Mouse (Mus musculus): ENCODE results near the gene Tceanc2.

Tceanc2 gene

GRCm38 (mm10) chr4:107178182-107178829, 610 bp downstream of the Tceanc2 start, which contains the start of gene Tmem59:
Gene Tmem59, plus strand, starts transcription at chr4:107178399.
- peak; percentile 96 for DNase-seq

- DNase-seq = no peak
Observed at GRCm38 (mm10) chr4:107177506-107177905, 1.4 kb downstream of the Tceanc2 start.

GRCm38 (mm10) chr4:107167798-107168197, 11.1 kb downstream of the Tceanc2 start:
- no peak for DNase-seq

GRCm38 (mm10) chr4:107166700-107167099, 12.2 kb downstream of the Tceanc2 start:
- no peak for DNase-seq

- DNase-seq = peak; percentile 70
Observed at GRCm38 (mm10) chr4:107163756-107164587, 14.9 kb downstream of the Tceanc2 start.

- DNase-seq = no peak
Observed at GRCm38 (mm10) chr4:107163341-107163740, 15.6 kb downstream of the Tceanc2 start.

- no peak for DNase-seq
Observed at GRCm38 (mm10) chr4:107160181-107160580, 18.7 kb downstream of the Tceanc2 start.

GRCm38 (mm10) chr4:107159166-107159773, 19.6 kb downstream of the Tceanc2 start:
- no peak for DNase-seq

- DNase-seq = no peak
Observed at GRCm38 (mm10) chr4:107156983-107157401, 21.9 kb downstream of the Tceanc2 start.

GRCm38 (mm10) chr4:107152571-107152970, 26.3 kb downstream of the Tceanc2 start:
- DNase-seq = no peak

- no peak for DNase-seq
Observed at GRCm38 (mm10) chr4:107150991-107151390, 27.9 kb downstream of the Tceanc2 start.

- no peak for DNase-seq
Observed at GRCm38 (mm10) chr4:107143511-107143910, 35.4 kb downstream of the Tceanc2 start.

- no peak for DNase-seq
Observed at GRCm38 (mm10) chr4:107139836-107140631, 38.9 kb downstream of the Tceanc2 start.

- DNase-seq = no peak
Observed at GRCm38 (mm10) chr4:107138948-107139835, 39.7 kb downstream of the Tceanc2 start.

GRCm38 (mm10) chr4:107136531-107136930, 42.4 kb downstream of the Tceanc2 start:
- DNase-seq = no peak

GRCm38 (mm10) chr4:107135663-107136062, 43.3 kb downstream of the Tceanc2 start:
- DNase-seq = no peak

- DNase-seq = no peak
Observed at GRCm38 (mm10) chr4:107134891-107135290, 44.0 kb downstream of the Tceanc2 start.

- DNase-seq = no peak
Observed at GRCm38 (mm10) chr4:107130534-107130933, 48.4 kb downstream of the Tceanc2 start.

GRCm38 (mm10) chr4:107129373-107129772, 49.5 kb downstream of the Tceanc2 start:
- no peak for DNase-seq

GRCm38 (mm10) chr4:107127901-107128669, 50.8 kb downstream of the Tceanc2 start:
- peak; percentile 16 for DNase-seq

Data from liver (tissue).